Mouse (Mus musculus): ENCODE results near the gene Tmub2. TPM values are rescaled to one million over a fixed set of nuclear protein-coding genes. Genes with fewer than 3 reads are reported as not detected.
"Not testable (repeated sequence)": the region's sequence is repeated elsewhere in the genome, so short reads cannot be mapped to it uniquely, and the experiment has no call there.

Gene Tmub2
- polyA plus RNA-seq, 1 experiment from 2014 or later, result 46.1 TPM

DNA sequence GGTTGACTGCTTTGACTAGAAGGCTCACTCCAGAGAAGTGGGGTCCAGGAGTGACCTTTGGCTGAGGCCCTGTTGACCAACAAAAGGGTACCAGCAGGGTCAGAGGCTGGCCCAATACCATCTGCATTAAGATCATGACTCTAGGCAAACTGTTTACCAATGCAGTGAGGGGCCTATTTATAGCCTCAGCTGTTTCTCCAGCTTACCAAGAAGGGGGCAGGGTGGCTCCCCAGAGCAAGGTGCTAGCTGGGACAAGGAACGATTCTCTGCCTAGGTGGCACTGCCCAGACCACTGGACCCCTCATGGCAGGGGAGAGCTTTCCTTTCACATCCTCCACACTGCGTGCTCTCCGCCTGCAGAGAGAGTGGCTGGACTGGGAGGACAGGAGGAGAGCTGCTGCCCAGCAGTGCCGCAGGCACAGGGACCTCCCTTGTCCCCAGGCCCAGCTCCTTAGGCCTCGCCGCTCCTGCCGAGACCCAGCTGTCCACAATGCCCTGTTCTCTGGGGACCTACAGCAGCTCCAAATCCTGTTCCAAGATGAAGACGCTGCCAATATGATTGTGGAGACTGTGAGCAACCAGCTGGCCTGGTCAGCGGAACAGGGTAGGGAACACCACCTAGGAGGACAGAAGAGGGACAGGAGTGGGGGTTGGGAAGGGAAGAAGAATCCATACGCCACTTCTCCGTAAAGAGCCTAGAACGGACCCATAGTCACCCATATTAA is 16.0 kb upstream of the Tmub2 start, which contains the start of gene Asb16:
Gene Asb16 (plus strand): TSS at position 224 of the 725 bp plus-strand sequence.
- no peaks in the 10 kb centered on the region for H3K9me3 ChIP-seq (ENCODE audit: low read length)
- no peak for DNase-seq (ENCODE audit: low spot score)
- no peak within 1 kb of the TSS for H3K9ac ChIP-seq (replicated peaks; ENCODE audit: low read depth)
- no peak within 1 kb of the TSS for H3K4me3 ChIP-seq (ENCODE audit: low read depth, low read length)
- no peaks in the 10 kb centered on the region for H3K4me1 ChIP-seq (ENCODE audit: insufficient read depth, low read depth, low read length)
- no peaks in the 10 kb centered on the region for H3K27me3 ChIP-seq (replicated peaks; ENCODE audit: insufficient read depth, low read length)
- H3K36me3 ChIP-seq (ENCODE audit: insufficient read depth, low read length), result no peaks in the 10 kb centered on the region
- no peak for ATAC-seq
- TF ChIP-seq EP300 (IDR thresholded peaks at IDR 0.05), result no peak
- TF ChIP-seq CTCF (IDR thresholded peaks at IDR 0.05), result no peak
- no peak within 1 kb of the TSS for H3K4me2 ChIP-seq (replicated peaks; ENCODE audit: low read depth, low read length)
- no peak within 1 kb of the TSS for H3K27ac ChIP-seq (ENCODE audit: low read length)
- 89% methylated on average over 12 of the region's 12 CpGs for WGBS

DNA sequence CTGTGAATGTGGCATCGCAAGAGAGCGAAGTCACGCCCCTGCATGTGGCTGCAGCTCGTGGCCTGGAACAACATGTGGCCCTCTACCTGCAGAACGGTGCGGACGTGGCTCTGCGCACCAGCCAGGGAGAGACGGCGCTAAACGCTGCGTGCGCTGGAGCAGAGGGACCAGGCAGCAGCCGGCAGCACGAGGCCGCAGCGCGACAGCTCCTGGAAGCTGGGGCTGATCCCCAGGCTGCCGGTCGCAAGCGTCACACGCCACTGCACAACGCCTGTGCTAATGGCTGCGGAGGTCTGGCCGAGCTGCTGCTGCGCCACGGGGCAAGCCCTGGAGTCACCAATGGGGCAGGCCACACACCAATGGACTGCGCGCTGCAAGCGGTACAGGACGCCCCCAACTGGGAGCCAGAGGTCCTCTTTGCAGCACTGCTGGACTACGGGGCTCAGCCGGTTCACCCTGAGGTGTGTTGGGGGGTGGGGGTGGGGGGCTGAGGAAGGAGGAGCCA is 8.3 kb upstream of the Tmub2 start:
- H3K9ac ChIP-seq (replicated peaks; ENCODE audit: low read depth), result no peak overlapping the region
- H3K4me1 ChIP-seq (ENCODE audit: insufficient read depth, low read depth, low read length), result 0 out of 2 replicates have a peak, but pooled peaks cover 5% of the 10 kb centered on the region
- H3K36me3 ChIP-seq (ENCODE audit: insufficient read depth, low read length), result no peaks in the 10 kb centered on the region
- H3K9me3 ChIP-seq (ENCODE audit: low read length), result no peaks in the 10 kb centered on the region
- H3K27ac ChIP-seq (ENCODE audit: low read length), result no peak overlapping the region
- ATAC-seq (peak; percentile 76), DNase-seq (ENCODE audit: low spot score) (peak; percentile 34)
- TF ChIP-seq CTCF (IDR thresholded peaks at IDR 0.05) (no peak; the same call in 1 of the 2 replicates), EP300 (IDR thresholded peaks at IDR 0.05) (no peak)
- WGBS, result 2% methylated on average over 31 of the region's 33 CpGs
- no peaks in the 10 kb centered on the region for H3K27me3 ChIP-seq (replicated peaks; ENCODE audit: insufficient read depth, low read length)
- H3K4me3 ChIP-seq (ENCODE audit: low read depth, low read length), result peak overlapping the region; percentile 24
- peak overlapping the region; percentile 59 for H3K4me2 ChIP-seq (replicated peaks; ENCODE audit: low read depth, low read length)

DNA sequence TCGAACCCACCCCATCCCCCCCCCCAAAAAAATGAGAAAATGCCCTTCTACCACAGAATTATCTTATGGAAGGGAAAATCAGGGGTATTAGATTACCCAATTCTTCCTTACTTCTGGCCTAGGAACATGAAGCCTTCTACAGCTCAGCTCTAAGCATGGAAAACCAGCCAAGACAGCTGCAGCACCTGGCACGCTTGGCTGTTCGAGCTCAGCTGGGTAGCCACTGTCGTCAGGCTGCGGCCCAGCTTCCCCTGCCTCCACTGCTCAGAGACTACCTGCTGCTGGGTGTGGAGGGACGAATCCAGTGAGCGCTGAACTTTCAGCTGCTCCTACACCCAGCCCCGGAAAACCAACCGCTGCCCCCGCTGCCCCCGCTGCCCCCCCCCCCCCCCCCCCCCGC is 7.0 kb upstream of the Tmub2 start:
- TF ChIP-seq CTCF (IDR thresholded peaks at IDR 0.05) (no peak), EP300 (IDR thresholded peaks at IDR 0.05) (no peak)
- WGBS, result 61% methylated on average over 10 of the region's 12 CpGs
- no peak overlapping the region for H3K4me2 ChIP-seq (replicated peaks; ENCODE audit: low read depth, low read length)
- H3K27ac ChIP-seq (ENCODE audit: low read length), result no peak overlapping the region
- H3K4me1 ChIP-seq (ENCODE audit: insufficient read depth, low read depth, low read length), result 0 out of 2 replicates have a peak, but pooled peaks cover 5% of the 10 kb centered on the region
- no peak for ATAC-seq
- no peaks in the 10 kb centered on the region for H3K27me3 ChIP-seq (replicated peaks; ENCODE audit: insufficient read depth, low read length)
- DNase-seq (ENCODE audit: low spot score), result no peak
- H3K36me3 ChIP-seq (ENCODE audit: insufficient read depth, low read length), result no peaks in the 10 kb centered on the region
- no peak overlapping the region for H3K4me3 ChIP-seq (ENCODE audit: low read depth, low read length)
- no peaks in the 10 kb centered on the region for H3K9me3 ChIP-seq (ENCODE audit: low read length)
- H3K9ac ChIP-seq (replicated peaks; ENCODE audit: low read depth), result no peak overlapping the region

DNA sequence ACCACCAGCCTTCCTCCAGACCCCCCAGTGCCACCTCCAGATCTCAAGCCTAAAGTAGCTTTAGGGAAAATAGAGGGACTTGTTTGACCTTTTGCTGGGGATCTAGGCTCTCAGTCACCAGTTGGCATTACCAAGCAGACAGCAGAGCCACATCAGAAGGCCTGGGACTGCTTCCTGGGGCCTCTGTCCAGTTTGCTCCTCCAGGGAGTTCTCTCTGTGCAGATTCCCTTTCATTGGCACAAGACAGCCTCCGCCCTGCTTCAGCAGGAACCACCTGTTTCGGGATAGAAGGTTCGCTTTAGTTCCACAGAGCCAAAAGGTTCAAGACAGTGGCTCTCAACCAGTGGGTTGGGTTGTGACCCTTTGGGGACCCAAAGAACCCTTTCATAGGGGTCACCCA is 5.1 kb upstream of the Tmub2 start:
- no peak for ATAC-seq
- Histone ChIP-seq H3K27me3 (replicated peaks; ENCODE audit: insufficient read depth, low read length) (no peaks in the 10 kb centered on the region), H3K27ac (ENCODE audit: low read length) (no peak overlapping the region), H3K9ac (replicated peaks; ENCODE audit: low read depth) (no peak overlapping the region), H3K36me3 (ENCODE audit: insufficient read depth, low read length) (no peaks in the 10 kb centered on the region), H3K4me1 (ENCODE audit: insufficient read depth, low read depth, low read length) (0 out of 2 replicates have a peak, but pooled peaks cover 5% of the 10 kb centered on the region), H3K4me2 (replicated peaks; ENCODE audit: low read depth, low read length) (no peak overlapping the region), H3K9me3 (ENCODE audit: low read length) (no peaks in the 10 kb centered on the region), H3K4me3 (ENCODE audit: low read depth, low read length) (no peak overlapping the region)
- DNase-seq (ENCODE audit: low spot score), result no peak
- 96% methylated on average over 3 of the region's 3 CpGs for WGBS
- TF ChIP-seq CTCF (IDR thresholded peaks at IDR 0.05), result no peak
- no peak for TF ChIP-seq EP300 (IDR thresholded peaks at IDR 0.05)

DNA sequence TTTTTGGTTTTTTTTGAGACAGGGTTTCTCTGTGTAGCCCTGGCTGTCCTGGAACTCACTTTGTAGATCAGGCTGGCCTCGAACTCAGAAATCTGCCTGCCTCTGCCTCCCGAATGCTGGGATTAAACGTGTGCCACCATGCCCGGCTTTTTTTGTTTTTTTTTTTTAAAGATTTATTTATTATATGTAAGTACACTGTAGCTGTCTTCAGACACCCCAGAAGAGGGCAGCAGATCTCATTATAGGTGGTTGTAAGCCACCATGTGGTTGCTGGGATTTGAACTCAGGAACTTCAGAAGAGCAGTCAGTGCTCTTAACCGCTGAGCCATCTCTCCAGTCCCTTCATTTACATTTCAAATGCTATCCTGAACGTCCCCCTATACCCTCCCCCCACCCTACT is 4.5 kb upstream of the Tmub2 start:
- ATAC-seq, result not testable (repeated sequence)
- WGBS, result 64% methylated on average over 6 of the region's 6 CpGs

DNA sequence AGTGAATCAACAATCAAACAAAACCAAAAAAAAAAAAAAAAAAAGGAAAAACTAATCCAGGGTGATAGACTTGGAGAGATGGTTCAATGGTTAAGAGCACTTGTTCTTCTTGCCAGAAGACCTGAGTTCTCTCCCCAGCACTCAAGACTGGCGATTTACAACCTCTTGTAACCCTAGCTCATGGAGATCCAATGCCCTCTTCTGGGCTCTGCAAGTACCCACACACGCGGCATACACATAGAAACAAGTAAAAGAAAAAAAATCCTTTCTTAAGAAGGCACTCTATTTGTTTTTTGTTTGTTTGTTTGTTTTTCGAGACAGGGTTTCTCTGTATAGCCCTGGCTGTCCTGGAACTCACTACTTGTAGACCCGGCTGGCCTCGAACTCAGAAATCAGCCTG is 809 bp upstream of the Tmub2 start:
- Histone ChIP-seq H3K4me2 (replicated peaks; ENCODE audit: low read depth, low read length) (peak overlapping the region; percentile 83; the same call in 1 of the 2 replicates), H3K4me1 (ENCODE audit: insufficient read depth, low read depth, low read length) (peaks cover 7% of the 10 kb centered on the region; the same call in 1 of the 2 replicates), H3K9ac (replicated peaks; ENCODE audit: low read depth) (no peak overlapping the region), H3K36me3 (ENCODE audit: insufficient read depth, low read length) (peaks cover 13% of the 10 kb centered on the region), H3K27me3 (replicated peaks; ENCODE audit: insufficient read depth, low read length) (no peaks in the 10 kb centered on the region), H3K4me3 (ENCODE audit: low read depth, low read length) (0 out of 2 replicates have a peak overlapping the region, but pooled peaks have one; percentile 82), H3K27ac (ENCODE audit: low read length) (peak overlapping the region; percentile 89; the same call in 1 of the 2 replicates), H3K9me3 (ENCODE audit: low read length) (no peaks in the 10 kb centered on the region)
- WGBS, result 83% methylated on average over 6 of the region's 6 CpGs
- ATAC-seq (no peak), DNase-seq (ENCODE audit: low spot score) (no peak)
- TF ChIP-seq EP300 (IDR thresholded peaks at IDR 0.05) (no peak), CTCF (IDR thresholded peaks at IDR 0.05) (no peak; the same call in 1 of the 2 replicates)

More for the DNA sequence above, 4.5 kb upstream of the Tmub2 start:
- not testable (repeated sequence) for H3K36me3 ChIP-seq (ENCODE audit: insufficient read depth, low read length); H3K4me3 ChIP-seq (ENCODE audit: low read depth, low read length); H3K4me2 ChIP-seq (replicated peaks; ENCODE audit: low read depth, low read length); H3K9me3 ChIP-seq (ENCODE audit: low read length); H3K9ac ChIP-seq (replicated peaks; ENCODE audit: low read depth); H3K27me3 ChIP-seq (replicated peaks; ENCODE audit: insufficient read depth, low read length); H3K4me1 ChIP-seq (ENCODE audit: insufficient read depth, low read depth, low read length); DNase-seq (ENCODE audit: low spot score); H3K27ac ChIP-seq (ENCODE audit: low read length)
